Mouse (Mus musculus) intestine, postnatal 0 days (tissue): ENCODE data around the gene Ccdc61. TPM values are rescaled to one million over a fixed set of nuclear protein-coding genes. Genes with fewer than 3 reads are reported as not detected.

Experiments used
- ATAC-seq: fragments of 200-750 bp; cut with Nextera tagmentation; 2 replicates; pipeline ENCODE4 v1.8.0; 2017; ENCODE audit warnings: mild to moderate bottlenecking, moderate TSS enrichment, moderate library complexity
- H3K27ac ChIP-seq: fragments of 300-500 bp; sonication (generic); 2 replicates; pipeline ENCODE4 v1.5.1; 2014; ENCODE audit warnings: mild to moderate bottlenecking, low read depth, low read length, moderate library complexity
- H3K27me3 ChIP-seq: fragments of 300-500 bp; sonication (generic); replicated peaks from 2 replicates; pipeline ENCODE4 v1.6.1; 2014; ENCODE audit warnings: low read length, mixed read lengths; ENCODE audit not compliant: control insufficient read depth, insufficient read depth
- H3K36me3 ChIP-seq: fragments of 300-500 bp; sonication (generic); 2 replicates; pipeline ENCODE4 v1.6.1; 2014; ENCODE audit warnings: mild to moderate bottlenecking, moderate library complexity; ENCODE audit not compliant: control insufficient read depth, insufficient read depth
- H3K4me1 ChIP-seq: fragments of 300-500 bp; sonication (generic); replicated peaks from 2 replicates; pipeline ENCODE4 v1.6.1; 2014; ENCODE audit warnings: antibody characterized with exemption, low read length, mixed read lengths; ENCODE audit not compliant: control insufficient read depth, insufficient read depth
- H3K4me2 ChIP-seq: fragments of 300-500 bp; sonication (generic); replicated peaks from 2 replicates; pipeline ENCODE4 v1.6.1; 2014; ENCODE audit warnings: low read depth, mild to moderate bottlenecking, moderate library complexity
- H3K4me3 ChIP-seq: fragments of 300-500 bp; sonication (generic); 2 replicates; pipeline ENCODE4 v1.5.1; 2014; ENCODE audit warnings: low read depth, low read length
- H3K9ac ChIP-seq: fragments of 300-500 bp; sonication (generic); 2 replicates; pipeline ENCODE4 v1.6.1; 2014; ENCODE audit warnings: mild to moderate bottlenecking, low read depth, low read length
- H3K9me3 ChIP-seq: fragments of 300-500 bp; sonication (generic); 2 replicates; pipeline ENCODE4 v1.6.1; 2016; ENCODE audit warnings: mixed run types; ENCODE audit not compliant: control insufficient read depth
- CTCF ChIP-seq: sonication (generic); IDR thresholded peaks from 2 replicates; pipeline ENCODE4 v1.5.1; 2016; ENCODE audit warnings: low read depth, mild to moderate bottlenecking, control low read depth, antibody characterized with exemption, moderate library complexity
- WGBS: fragments of 180-500 bp; shearing (Covaris S2); extraction: QIAGEN DNeasy Blood & Tissue Kit; methylation state at CpG from one replicate; pipeline ENCODE4 v1.1.7; 2014; 5-methylcytosine and 5-hydroxymethylcytosine counted together
- polyA plus RNA-seq: library from polyadenylated mRNA; unstranded; fragments of >200 nt; fragmentation: Nextera tagmentation; extraction: Ambion mirVana; gene quantifications from 2 replicates; pipeline ENCODE4 v1.2.1, GENCODE M21; 2015

Ccdc61 gene
- 13.5 and 15.1 TPM in 2 replicates for polyA plus RNA-seq

DNA sequence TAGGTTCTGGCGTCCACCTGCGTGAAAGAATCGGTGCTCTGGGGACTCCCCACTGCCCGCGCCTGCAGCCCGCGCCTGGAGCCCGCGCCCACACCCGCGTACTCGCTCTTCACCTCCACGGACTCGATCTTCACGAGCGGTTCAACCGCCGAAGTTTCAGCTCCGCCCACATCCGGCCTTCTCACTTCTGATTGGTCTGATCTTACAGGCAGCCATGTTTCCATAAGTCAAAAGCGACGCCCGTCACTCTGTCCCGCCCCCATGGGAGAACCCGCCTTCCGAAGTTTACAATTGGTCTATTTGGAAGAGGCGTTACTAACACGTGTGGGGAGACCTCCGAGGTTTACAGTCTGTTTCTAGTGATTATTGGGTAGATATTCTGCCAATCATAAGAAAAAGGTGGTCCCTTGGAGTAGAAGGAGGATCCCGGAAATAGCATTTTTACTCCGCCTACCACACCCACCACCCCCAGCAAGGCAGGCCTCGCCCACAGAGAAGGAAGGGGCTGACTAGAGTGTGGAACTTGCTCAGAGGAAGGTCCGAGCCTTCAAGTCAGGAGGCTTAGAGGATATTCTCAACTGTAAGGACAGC is at the start of gene Ccdc61:
Gene Ccdc61 (minus strand): TSS at position 175 of the 591 bp plus-strand sequence.
- H3K9ac ChIP-seq, result peak within 1 kb of the TSS; percentile 43; the same call in 1 of the 2 replicates
- ATAC-seq, result peak; percentile 100
- peak within 1 kb of the TSS; percentile 73 for H3K4me2 ChIP-seq
- no peaks in the 10 kb centered on the region for H3K9me3 ChIP-seq
- H3K27me3 ChIP-seq, result no peaks in the 10 kb centered on the region
- H3K27ac ChIP-seq, result no peak within 1 kb of the TSS
- TF ChIP-seq CTCF, result no peak
- under 1% methylated on average over 33 of the region's 33 CpGs for WGBS
- H3K4me1 ChIP-seq, result no peaks in the 10 kb centered on the region
- H3K4me3 ChIP-seq, result peak within 1 kb of the TSS; percentile 73
- H3K36me3 ChIP-seq, result peaks cover 5% of the 10 kb centered on the region; the same call in 1 of the 2 replicates

DNA sequence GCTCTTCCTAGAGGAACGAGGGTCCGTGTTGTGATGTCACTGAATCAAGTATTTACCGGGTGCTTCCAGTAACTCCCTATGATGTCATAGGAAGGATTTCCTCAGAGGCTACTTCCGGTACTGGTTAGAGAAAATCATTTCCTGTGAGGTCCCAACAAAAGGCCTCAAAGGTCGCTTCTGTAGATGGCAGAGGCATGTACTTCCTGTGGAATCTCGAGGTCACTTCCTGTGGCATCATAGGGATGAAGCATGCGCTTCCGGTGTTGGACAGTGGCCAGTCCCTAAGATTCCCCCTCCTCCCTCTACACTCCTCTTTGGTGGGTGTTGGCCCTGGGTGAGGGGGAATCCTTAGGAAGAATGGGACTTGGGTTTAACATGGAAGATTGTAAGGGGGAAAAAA is 49.2 kb upstream of the Ccdc61 start:
- no peaks in the 10 kb centered on the region for H3K9me3 ChIP-seq
- H3K4me3 ChIP-seq, result no peak overlapping the region
- H3K27me3 ChIP-seq, result peaks cover 69% of the 10 kb centered on the region
- H3K9ac ChIP-seq, result no peak overlapping the region
- no peak for TF ChIP-seq CTCF
- 54% methylated on average over 8 of the region's 8 CpGs for WGBS
- H3K4me1 ChIP-seq, result no peaks in the 10 kb centered on the region
- ATAC-seq, result no peak
- no peak overlapping the region for H3K4me2 ChIP-seq
- H3K36me3 ChIP-seq, result no peaks in the 10 kb centered on the region; the same call in 1 of the 2 replicates
- no peak overlapping the region for H3K27ac ChIP-seq

DNA sequence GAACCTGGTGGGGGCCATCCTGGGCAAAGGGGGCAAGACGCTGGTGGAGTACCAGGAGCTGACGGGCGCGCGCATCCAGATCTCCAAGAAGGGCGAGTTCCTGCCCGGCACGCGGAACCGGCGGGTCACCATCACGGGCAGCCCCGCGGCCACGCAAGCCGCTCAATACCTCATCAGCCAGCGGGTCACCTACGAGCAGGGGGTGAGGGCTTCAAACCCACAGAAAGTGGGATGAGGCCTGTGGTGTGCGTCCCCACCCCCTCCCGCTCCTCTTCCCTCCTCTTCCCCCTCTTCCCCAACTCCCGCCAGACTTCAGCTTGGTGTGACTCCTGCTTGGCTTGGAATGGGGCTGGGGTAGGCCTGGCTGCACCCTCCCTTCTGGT is 48.2 kb upstream of the Ccdc61 start:
- H3K9ac ChIP-seq, result peak overlapping the region; percentile 46
- no peaks in the 10 kb centered on the region for H3K9me3 ChIP-seq
- H3K27me3 ChIP-seq, result peaks cover 58% of the 10 kb centered on the region
- no peaks in the 10 kb centered on the region for H3K4me1 ChIP-seq
- ATAC-seq, result no peak
- WGBS, result 5% methylated on average over 10 of the region's 21 CpGs
- TF ChIP-seq CTCF, result no peak
- peak overlapping the region; percentile 99 for H3K4me2 ChIP-seq
- no peaks in the 10 kb centered on the region; the same call in 1 of the 2 replicates for H3K36me3 ChIP-seq
- peak overlapping the region; percentile 64 for H3K4me3 ChIP-seq
- no peak overlapping the region for H3K27ac ChIP-seq

DNA sequence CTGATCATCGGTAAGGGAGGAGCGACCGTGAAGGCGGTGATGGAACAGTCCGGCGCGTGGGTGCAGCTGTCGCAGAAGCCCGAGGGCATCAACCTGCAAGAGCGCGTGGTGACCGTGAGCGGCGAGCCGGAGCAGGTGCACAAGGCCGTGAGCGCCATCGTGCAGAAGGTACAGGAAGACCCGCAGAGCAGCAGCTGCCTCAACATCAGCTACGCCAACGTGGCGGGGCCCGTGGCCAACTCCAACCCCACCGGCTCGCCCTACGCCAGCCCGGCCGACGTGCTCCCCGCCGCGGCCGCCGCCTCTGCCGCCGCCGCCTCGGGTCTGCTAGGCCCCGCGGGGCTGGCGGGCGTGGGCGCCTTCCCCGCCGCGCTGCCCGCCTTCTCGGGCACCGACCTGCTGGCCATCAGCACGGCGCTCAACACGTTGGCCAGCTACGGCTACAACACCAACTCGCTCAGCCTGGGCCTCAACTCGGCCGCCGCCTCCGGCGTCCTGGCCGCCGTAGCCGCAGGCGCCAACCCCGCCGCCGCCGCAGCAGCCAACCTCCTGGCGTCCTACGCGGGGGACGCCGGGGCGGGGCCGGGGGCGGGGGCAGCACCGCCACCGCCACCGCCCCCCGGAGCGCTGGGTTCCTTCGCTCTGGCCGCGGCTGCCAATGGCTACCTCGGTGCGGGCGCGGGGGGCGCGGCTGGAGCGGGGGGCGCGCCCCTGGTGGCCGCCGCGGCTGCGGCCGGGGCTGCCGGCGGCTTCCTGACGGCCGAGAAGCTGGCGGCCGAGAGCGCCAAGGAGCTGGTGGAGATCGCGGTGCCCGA is 47.6 kb upstream of the Ccdc61 start:
- TF ChIP-seq CTCF, result 0 out of 2 replicates have a peak, but pooled peaks have one; percentile 12
- H3K4me2 ChIP-seq, result peak overlapping the region; percentile 99
- peak overlapping the region; percentile 64 for H3K4me3 ChIP-seq
- no peaks in the 10 kb centered on the region for H3K9me3 ChIP-seq
- peak overlapping the region; percentile 46 for H3K9ac ChIP-seq
- H3K27ac ChIP-seq, result 0 out of 2 replicates have a peak overlapping the region, but pooled peaks have one; percentile 15
- peak; percentile 47 for ATAC-seq
- H3K36me3 ChIP-seq, result no peaks in the 10 kb centered on the region; the same call in 1 of the 2 replicates
- peaks cover 52% of the 10 kb centered on the region for H3K27me3 ChIP-seq
- 1% methylated on average over 82 of the region's 107 CpGs for WGBS
- H3K4me1 ChIP-seq, result no peaks in the 10 kb centered on the region

DNA sequence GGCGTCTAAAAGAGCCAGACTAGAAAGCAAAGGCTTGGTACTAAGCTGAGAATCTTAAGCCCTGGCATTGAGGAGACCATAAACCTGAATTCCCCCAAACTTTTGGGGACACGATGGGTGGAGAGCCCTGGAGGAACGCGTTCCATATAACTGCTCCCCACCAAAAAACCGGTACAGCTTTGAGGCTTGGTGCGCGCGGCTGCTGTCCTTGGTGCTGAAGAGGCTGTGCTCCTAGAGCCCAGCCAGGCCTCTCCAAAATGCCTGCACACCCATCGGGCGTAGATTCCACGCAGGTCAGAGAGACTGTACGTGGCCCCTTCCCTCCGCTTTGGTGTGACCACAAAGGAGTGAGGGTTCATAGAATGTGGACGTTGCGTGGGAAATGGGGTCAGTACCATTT is 41.2 kb upstream of the Ccdc61 start:
- Histone ChIP-seq H3K36me3 (no peaks in the 10 kb centered on the region), H3K9ac (no peak overlapping the region), H3K4me1 (no peaks in the 10 kb centered on the region), H3K27ac (no peak overlapping the region), H3K4me3 (no peak overlapping the region), H3K27me3 (peaks cover 5% of the 10 kb centered on the region; the same call in 1 of the 2 replicates), H3K4me2 (no peak overlapping the region), H3K9me3 (no peaks in the 10 kb centered on the region)
- 13% methylated on average over 15 of the region's 15 CpGs for WGBS
- TF ChIP-seq CTCF, result no peak
- no peak for ATAC-seq
